Mouse (Mus musculus) kidney, adult 2 months (tissue): ENCODE results near the gene Cflar.
"Not testable (repeated sequence)": the region's sequence is repeated elsewhere in the genome, so short reads cannot be mapped to it uniquely, and the experiment has no call there.

Experiments
- CTCF ChIP-seq: fragments of 200-500 bp; conservative IDR thresholded peaks from 2 replicates; pipeline ENCODE4 v1.5.1; 2011; ENCODE audit warnings: low read depth, mild to moderate bottlenecking, control low read depth, low read length, moderate library complexity, mixed read lengths; ENCODE audit not compliant: insufficient read depth, insufficient read length
- POLR2A ChIP-seq: fragments of 200-500 bp; IDR thresholded peaks from one replicate; pipeline ENCODE4 v1.6.1; 2011; ENCODE audit warnings: low read depth, low read length, control low read depth

GRCm38 (mm10) chr1:58691718-58692117 lies 19.6 kb upstream of the Cflar start:
- TF ChIP-seq CTCF, POLR2A: not testable (repeated sequence)
